Mouse (Mus musculus): ENCODE data around the gene Doc2a. TPM values are rescaled to one million over a fixed set of nuclear protein-coding genes. Genes with fewer than 3 reads are reported as not detected.
"Not testable (repeated sequence)": the region's sequence is repeated elsewhere in the genome, so short reads cannot be mapped to it uniquely, and the experiment has no call there.

Gene Doc2a
- polyA plus RNA-seq, 1 experiment from 2014 or later, result 4.1 TPM

DNA sequence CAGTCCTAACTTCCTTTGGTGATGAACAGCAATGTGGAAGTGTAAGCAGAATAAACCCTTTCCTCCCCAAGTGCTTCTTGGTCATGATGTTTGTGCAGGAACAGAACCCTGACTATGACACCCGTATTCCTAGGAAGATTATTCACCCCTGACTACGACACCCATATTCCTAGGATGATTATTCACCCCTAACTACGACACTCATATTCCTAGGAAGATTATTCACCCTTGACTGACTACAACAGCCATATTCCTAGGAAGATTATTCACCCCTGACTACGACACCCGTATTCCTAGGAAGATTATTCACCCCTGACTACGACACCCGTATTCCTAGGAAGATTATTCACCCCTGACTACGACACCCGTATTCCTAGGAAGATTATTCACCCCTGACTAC lies 52.6 kb downstream of the Doc2a start:
- H3K4me3 ChIP-seq (ENCODE audit: low read depth, low read length); H3K4me1 ChIP-seq (ENCODE audit: control insufficient read depth, insufficient read depth, low read length); H3K27me3 ChIP-seq (ENCODE audit: control insufficient read depth, insufficient read depth, low read length); H3K9ac ChIP-seq (ENCODE audit: low read length); DNase-seq (ENCODE audit: low spot score, missing footprints); H3K36me3 ChIP-seq (ENCODE audit: control insufficient read depth, insufficient read depth, low read length); H3K27ac ChIP-seq (ENCODE audit: low read depth, low read length); H3K9me3 ChIP-seq (ENCODE audit: control insufficient read depth, low read length); H3K4me2 ChIP-seq; ATAC-seq (ENCODE audit: low FRiP score): not testable (repeated sequence)
- WGBS, result 89% methylated on average over 5 of the region's 9 CpGs

Other genes with a start within 250 kb of the Doc2a start
- 2.8 and 3.4 TPM in 2 replicates for gene Nupr1, start 216.6 kb upstream of the Doc2a start, polyA plus RNA-seq (2014; fragmentation: Nextera tagmentation; extraction: Ambion mirVana)
- 44.4 and 49.4 TPM in 2 replicates for gene Sgf29, start 198.1 kb upstream of the Doc2a start, polyA plus RNA-seq (2014; fragmentation: Nextera tagmentation; extraction: Ambion mirVana)
- gene Sult1a1, start 171.0 kb upstream of the Doc2a start, polyA plus RNA-seq (2014; fragmentation: Nextera tagmentation; extraction: Ambion mirVana), result 0.10 and 0.69 TPM in 2 replicates
- gene Bola2, start 152.0 kb upstream of the Doc2a start, polyA plus RNA-seq (2014; fragmentation: Nextera tagmentation; extraction: Ambion mirVana), result 158 and 180 TPM in 2 replicates
- 10.2 and 10.3 TPM in 2 replicates for gene Slx1b, start 151.6 kb upstream of the Doc2a start, polyA plus RNA-seq (2014; fragmentation: Nextera tagmentation; extraction: Ambion mirVana)
- 46.2 TPM in 2 replicates for gene Coro1a, start 139.6 kb upstream of the Doc2a start, polyA plus RNA-seq (2014; fragmentation: Nextera tagmentation; extraction: Ambion mirVana)
- gene Mapk3, start 87.8 kb upstream of the Doc2a start, polyA plus RNA-seq (2014; fragmentation: Nextera tagmentation; extraction: Ambion mirVana), result 41.0 and 45.2 TPM in 2 replicates
- gene Gdpd3, start 81.1 kb upstream of the Doc2a start, polyA plus RNA-seq (2014; fragmentation: Nextera tagmentation; extraction: Ambion mirVana), result 0.57 and 0.86 TPM in 2 replicates
- gene Ypel3, start 70.5 kb upstream of the Doc2a start, polyA plus RNA-seq (2014; fragmentation: Nextera tagmentation; extraction: Ambion mirVana), result 87.8 and 91.5 TPM in 2 replicates
- gene Tbx6, start 65.9 kb upstream of the Doc2a start, polyA plus RNA-seq (2014; fragmentation: Nextera tagmentation; extraction: Ambion mirVana), result 0.20 and 0.43 TPM in 2 replicates
- 335 and 336 TPM in 2 replicates for gene Ppp4c, start 54.9 kb upstream of the Doc2a start, polyA plus RNA-seq (2014; fragmentation: Nextera tagmentation; extraction: Ambion mirVana)
- gene Fam57b, start 49.7 kb upstream of the Doc2a start, polyA plus RNA-seq (2014; fragmentation: Nextera tagmentation; extraction: Ambion mirVana), result 10.5 and 11.1 TPM in 2 replicates
- not detected in 2 replicates for gene 4930451I11Rik, start 15.8 kb upstream of the Doc2a start, polyA plus RNA-seq (2014; fragmentation: Nextera tagmentation; extraction: Ambion mirVana)
- 23.8 and 28.4 TPM in 2 replicates for gene Hirip3, start 14.6 kb downstream of the Doc2a start, polyA plus RNA-seq (2014; fragmentation: Nextera tagmentation; extraction: Ambion mirVana)
- gene Ino80e, start 15.0 kb downstream of the Doc2a start, polyA plus RNA-seq (2014; fragmentation: Nextera tagmentation; extraction: Ambion mirVana), result 92.6 and 99.7 TPM in 2 replicates
- 25.7 and 27.2 TPM in 2 replicates for gene Taok2, start 37.3 kb downstream of the Doc2a start, polyA plus RNA-seq (2014; fragmentation: Nextera tagmentation; extraction: Ambion mirVana)
- 25.6 and 26.5 TPM in 2 replicates for gene Tmem219, start 75.5 kb downstream of the Doc2a start, polyA plus RNA-seq (2014; fragmentation: Nextera tagmentation; extraction: Ambion mirVana)
- gene Kctd13, start 81.5 kb downstream of the Doc2a start, polyA plus RNA-seq (2014; fragmentation: Nextera tagmentation; extraction: Ambion mirVana), result 26.5 and 26.8 TPM in 2 replicates
- gene Asphd1, start 102.2 kb downstream of the Doc2a start, polyA plus RNA-seq (2014; fragmentation: Nextera tagmentation; extraction: Ambion mirVana), result 1.2 and 1.5 TPM in 2 replicates
- 7.8 and 9.9 TPM in 2 replicates for gene Sez6l2, start 103.1 kb downstream of the Doc2a start, polyA plus RNA-seq (2014; fragmentation: Nextera tagmentation; extraction: Ambion mirVana)
- 66.4 and 67.4 TPM in 2 replicates for gene Cdipt, start 128.5 kb downstream of the Doc2a start, polyA plus RNA-seq (2014; fragmentation: Nextera tagmentation; extraction: Ambion mirVana)
- gene Cdiptos, start 128.7 kb downstream of the Doc2a start, polyA plus RNA-seq (2014; fragmentation: Nextera tagmentation; extraction: Ambion mirVana), result 1.3 and 1.4 TPM in 2 replicates
- 2.8 and 3.0 TPM in 2 replicates for gene Mvp, start 167.2 kb downstream of the Doc2a start, polyA plus RNA-seq (2014; fragmentation: Nextera tagmentation; extraction: Ambion mirVana)
- gene Pagr1b, start 169.1 kb downstream of the Doc2a start, polyA plus RNA-seq (2014; fragmentation: Nextera tagmentation; extraction: Ambion mirVana), result not detected in 2 replicates
- gene Pagr1a, start 169.9 kb downstream of the Doc2a start, polyA plus RNA-seq (2014; fragmentation: Nextera tagmentation; extraction: Ambion mirVana), result 59.0 and 70.6 TPM in 2 replicates
- gene Gm42742, start 173.7 kb downstream of the Doc2a start, polyA plus RNA-seq (2014; fragmentation: Nextera tagmentation; extraction: Ambion mirVana), result 58.8 and 68.8 TPM in 2 replicates
- 2.6 and 4.0 TPM in 2 replicates for gene Prrt2, start 173.8 kb downstream of the Doc2a start, polyA plus RNA-seq (2014; fragmentation: Nextera tagmentation; extraction: Ambion mirVana)
- 64.3 and 80.7 TPM in 2 replicates for gene Maz, start 179.6 kb downstream of the Doc2a start, polyA plus RNA-seq (2014; fragmentation: Nextera tagmentation; extraction: Ambion mirVana)
- gene Kif22, start 195.1 kb downstream of the Doc2a start, polyA plus RNA-seq (2014; fragmentation: Nextera tagmentation; extraction: Ambion mirVana), result 178 and 195 TPM in 2 replicates
- gene Zg16, start 239.9 kb downstream of the Doc2a start, polyA plus RNA-seq (2014; fragmentation: Nextera tagmentation; extraction: Ambion mirVana), result not detected in 2 replicates
- gene AI467606, start 243.9 kb downstream of the Doc2a start, polyA plus RNA-seq (2014; fragmentation: Nextera tagmentation; extraction: Ambion mirVana), result 1.3 and 1.7 TPM in 2 replicates

All from midbrain, embryonic 11.5 days (tissue).